Mouse (Mus musculus) hindbrain, postnatal 0 days (tissue): ENCODE measurements at regions not wholly inside any gene's neighbourhood (a gene's known extent, or its start where the extent isn't known, plus 50 kb on each side); places are given as distances from the start of the nearest gene placed in this dataset.

Experiments
- ATAC-seq: fragments of 200-750 bp; cut with Nextera tagmentation; 2 replicates; pipeline ENCODE4 v1.8.0; 2017; ENCODE audit warnings: mild to moderate bottlenecking, moderate TSS enrichment, moderate library complexity
- DNase-seq: peaks from one replicate; pipeline ENCODE4 v3.0.0-alpha.2; 2015; ENCODE audit warnings: low spot score
- H3K27ac ChIP-seq: fragments of 300-500 bp; sonication (generic); 2 replicates; pipeline ENCODE4 v1.5.1; 2014; ENCODE audit warnings: mild to moderate bottlenecking
- H3K27me3 ChIP-seq: fragments of 300-500 bp; sonication (generic); 2 replicates; pipeline ENCODE4 v1.6.1; 2014; ENCODE audit warnings: low read length, mixed read lengths; ENCODE audit not compliant: insufficient read depth
- H3K36me3 ChIP-seq: fragments of 300-500 bp; sonication (generic); 2 replicates; pipeline ENCODE4 v1.6.1; 2014; ENCODE audit warnings: low read length, mixed read lengths; ENCODE audit not compliant: insufficient read depth
- H3K4me1 ChIP-seq: fragments of 300-500 bp; sonication (generic); 2 replicates; pipeline ENCODE4 v1.6.1; 2014; ENCODE audit warnings: antibody characterized with exemption, low read length, mixed read lengths; ENCODE audit not compliant: insufficient read depth
- H3K4me2 ChIP-seq: fragments of 300-500 bp; sonication (generic); 2 replicates; pipeline ENCODE4 v1.6.1; 2014; ENCODE audit warnings: low read depth, mild to moderate bottlenecking, low read length, moderate library complexity, mixed read lengths
- H3K4me3 ChIP-seq: fragments of 300-500 bp; sonication (generic); 2 replicates; pipeline ENCODE4 v1.5.1; 2014; ENCODE audit warnings: low read length
- H3K9ac ChIP-seq: fragments of 300-500 bp; sonication (generic); replicated peaks from 2 replicates; pipeline ENCODE4 v1.6.1; 2014; ENCODE audit warnings: mild to moderate bottlenecking, low read length, moderate library complexity, mixed read lengths
- H3K9me3 ChIP-seq: fragments of 300-500 bp; sonication (generic); 2 replicates; pipeline ENCODE4 v1.6.1; 2016; ENCODE audit warnings: low read length, mixed read lengths
- CTCF ChIP-seq: IDR thresholded peaks from 2 replicates; pipeline ENCODE4 v1.5.1; 2016; ENCODE audit warnings: antibody characterized with exemption, control low read depth, low read depth
- WGBS: fragments of 180-500 bp; shearing (Covaris S2); extraction: QIAGEN DNeasy Blood & Tissue Kit; methylation state at CpG from one replicate; pipeline ENCODE4 v1.1.7; 2014; 5-methylcytosine and 5-hydroxymethylcytosine counted together

DNA sequence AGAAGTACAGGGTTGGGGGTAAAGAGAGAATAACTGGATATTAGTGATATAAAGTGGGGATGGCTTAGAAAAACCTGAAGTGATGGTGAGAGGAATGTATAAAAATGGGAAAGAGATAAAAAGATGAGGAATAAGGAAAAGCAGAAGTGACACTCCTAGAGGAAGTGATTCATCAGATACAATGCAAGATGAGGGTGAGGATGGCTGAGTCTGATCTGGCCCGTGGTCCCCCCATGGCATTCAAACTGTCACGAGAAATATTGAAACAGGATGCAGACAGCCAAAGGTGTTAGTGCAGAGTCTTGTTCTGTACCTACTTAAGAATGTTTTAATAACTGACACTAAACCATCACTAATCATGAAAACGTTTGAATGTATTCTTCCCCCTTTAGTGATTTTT is 56.2 kb upstream of the Kitl start:
- ATAC-seq: no peak
- Histone ChIP-seq H3K9me3 (no peaks in the 10 kb centered on the region), H3K4me1 (no peaks in the 10 kb centered on the region), H3K4me3 (no peak overlapping the region), H3K27ac (no peak overlapping the region), H3K36me3 (no peaks in the 10 kb centered on the region), H3K27me3 (no peaks in the 10 kb centered on the region), H3K4me2 (no peak overlapping the region), H3K9ac (no peak overlapping the region)
- no peak for TF ChIP-seq CTCF
- 89% methylated on average over 3 of the region's 3 CpGs for WGBS
- no peak for DNase-seq

DNA sequence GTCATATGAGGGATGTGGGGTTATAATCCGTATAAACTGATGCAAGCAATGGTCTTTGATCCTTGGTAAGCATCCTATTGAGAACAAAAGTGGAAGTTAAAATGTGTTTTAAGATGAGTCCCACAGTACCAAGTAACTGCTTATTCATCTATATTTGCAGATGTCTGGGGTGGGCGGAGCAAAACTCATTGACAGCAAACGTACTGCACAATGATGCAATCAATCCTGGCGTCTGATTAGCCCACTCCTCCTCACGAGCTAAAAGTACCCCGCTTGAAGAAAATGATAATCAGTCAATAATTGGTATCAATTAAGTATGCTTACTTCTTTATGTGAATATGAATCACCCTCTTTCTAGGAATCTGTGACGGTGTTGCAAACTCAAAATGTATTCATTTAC is 62.9 kb upstream of the Kitl start:
- TF ChIP-seq CTCF: no peak
- no peaks in the 10 kb centered on the region for H3K4me1 ChIP-seq
- H3K36me3 ChIP-seq: no peaks in the 10 kb centered on the region
- DNase-seq: no peak
- 76% methylated on average over 7 of the region's 7 CpGs for WGBS
- H3K27ac ChIP-seq: no peak overlapping the region
- H3K9me3 ChIP-seq: no peaks in the 10 kb centered on the region
- H3K9ac ChIP-seq: no peak overlapping the region
- ATAC-seq: no peak
- H3K4me3 ChIP-seq: no peak overlapping the region
- no peaks in the 10 kb centered on the region for H3K27me3 ChIP-seq
- no peak overlapping the region for H3K4me2 ChIP-seq

DNA sequence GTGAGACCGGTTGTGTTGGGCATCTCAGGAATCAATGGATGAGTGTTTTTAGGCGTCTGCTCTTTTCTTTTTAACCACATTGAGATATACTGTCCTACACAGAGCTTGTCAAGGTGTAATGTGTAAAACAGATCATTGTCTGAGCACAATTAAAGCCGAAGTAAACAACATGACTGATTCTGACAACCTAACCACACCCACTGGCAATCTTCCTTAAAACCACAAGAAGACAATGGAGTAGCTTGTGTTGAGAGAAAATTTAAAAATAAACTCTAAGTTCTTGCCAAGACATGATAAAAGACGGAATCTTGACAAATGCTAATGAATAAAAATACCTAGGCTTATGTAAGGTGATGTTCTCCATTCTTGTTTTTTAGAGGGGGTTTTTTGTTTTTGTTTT is 63.7 kb upstream of the Kitl start:
- ATAC-seq (no peak), DNase-seq (no peak)
- Histone ChIP-seq H3K4me1 (no peaks in the 10 kb centered on the region), H3K4me3 (no peak overlapping the region), H3K27ac (no peak overlapping the region), H3K36me3 (no peaks in the 10 kb centered on the region), H3K9ac (no peak overlapping the region), H3K9me3 (no peaks in the 10 kb centered on the region), H3K4me2 (no peak overlapping the region), H3K27me3 (no peaks in the 10 kb centered on the region)
- no peak for TF ChIP-seq CTCF
- WGBS: 78% methylated on average over 4 of the region's 4 CpGs

DNA sequence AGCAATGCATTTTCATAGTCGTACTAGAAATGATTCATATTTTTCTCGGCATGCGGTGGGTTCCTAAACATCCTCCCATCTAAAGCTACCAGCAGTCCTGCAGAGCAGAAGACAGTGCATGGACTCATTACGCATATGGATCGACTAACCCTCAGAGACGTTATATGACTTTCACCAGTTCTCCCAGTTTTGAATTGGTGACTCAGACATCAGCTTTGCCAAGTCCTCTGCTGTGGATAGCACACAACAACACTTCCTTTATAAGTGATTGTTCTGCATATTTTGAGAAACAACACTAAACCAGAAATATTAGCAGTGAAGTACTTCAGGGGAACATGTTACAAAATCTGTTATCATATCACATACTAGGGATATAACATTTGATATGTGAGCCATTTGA is 64.1 kb upstream of the Kitl start:
- Histone ChIP-seq H3K36me3 (no peaks in the 10 kb centered on the region), H3K4me3 (no peak overlapping the region), H3K4me2 (no peak overlapping the region), H3K4me1 (no peaks in the 10 kb centered on the region), H3K9ac (no peak overlapping the region), H3K27ac (no peak overlapping the region), H3K9me3 (no peaks in the 10 kb centered on the region), H3K27me3 (no peaks in the 10 kb centered on the region)
- no peak for DNase-seq
- WGBS: 81% methylated on average over 6 of the region's 6 CpGs
- TF ChIP-seq CTCF: no peak
- ATAC-seq: no peak

DNA sequence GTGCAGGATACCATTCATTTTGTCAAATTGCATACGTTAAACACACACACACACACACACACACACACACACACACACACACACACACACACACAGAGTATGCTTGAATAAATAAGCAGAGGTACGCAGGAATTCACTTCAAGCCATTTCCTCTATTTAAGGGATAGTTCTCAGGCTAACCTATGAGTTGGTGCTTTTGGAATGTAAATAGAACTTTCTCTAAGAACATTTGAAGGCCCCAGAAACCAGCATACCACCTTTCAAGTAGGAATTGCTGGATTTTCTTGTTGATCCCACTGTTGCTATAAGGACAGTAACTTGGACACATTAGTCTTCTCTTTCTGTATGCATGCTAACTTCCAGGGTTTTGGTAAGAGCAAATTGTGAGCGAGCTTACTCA is 66.7 kb upstream of the Kitl start:
- Histone ChIP-seq H3K9me3 (no peaks in the 10 kb centered on the region), H3K9ac (no peak overlapping the region), H3K4me3 (no peak overlapping the region), H3K4me1 (no peaks in the 10 kb centered on the region), H3K27ac (no peak overlapping the region), H3K27me3 (no peaks in the 10 kb centered on the region), H3K4me2 (no peak overlapping the region), H3K36me3 (no peaks in the 10 kb centered on the region)
- 81% methylated on average over 3 of the region's 3 CpGs for WGBS
- ATAC-seq (no peak), DNase-seq (no peak)
- no peak for TF ChIP-seq CTCF

DNA sequence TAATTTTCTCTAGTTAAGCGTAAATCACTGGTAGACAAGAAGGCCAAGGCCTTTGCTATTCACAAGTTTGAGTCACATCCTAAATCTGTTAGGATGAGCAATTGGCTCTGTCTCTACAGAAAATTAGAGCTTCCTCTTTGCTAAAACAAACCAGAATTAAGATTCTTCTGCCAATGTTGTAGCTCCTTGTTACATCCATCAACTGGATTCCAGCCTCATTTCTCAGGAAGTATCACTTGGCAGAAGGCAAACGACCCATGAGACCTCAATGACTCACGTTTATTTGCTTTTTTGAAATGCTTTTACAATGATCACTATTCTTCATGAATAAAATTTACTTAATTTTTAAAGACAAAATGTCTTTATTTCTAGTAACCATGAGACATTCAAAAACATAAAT is 70.0 kb upstream of the Kitl start:
- Histone ChIP-seq H3K27me3 (no peaks in the 10 kb centered on the region), H3K36me3 (no peaks in the 10 kb centered on the region), H3K9me3 (no peaks in the 10 kb centered on the region), H3K27ac (no peak overlapping the region), H3K4me2 (no peak overlapping the region), H3K4me3 (no peak overlapping the region), H3K4me1 (no peaks in the 10 kb centered on the region), H3K9ac (no peak overlapping the region)
- DNase-seq: no peak
- no peak for ATAC-seq
- TF ChIP-seq CTCF: no peak
- WGBS: 84% methylated on average over 3 of the region's 3 CpGs

DNA sequence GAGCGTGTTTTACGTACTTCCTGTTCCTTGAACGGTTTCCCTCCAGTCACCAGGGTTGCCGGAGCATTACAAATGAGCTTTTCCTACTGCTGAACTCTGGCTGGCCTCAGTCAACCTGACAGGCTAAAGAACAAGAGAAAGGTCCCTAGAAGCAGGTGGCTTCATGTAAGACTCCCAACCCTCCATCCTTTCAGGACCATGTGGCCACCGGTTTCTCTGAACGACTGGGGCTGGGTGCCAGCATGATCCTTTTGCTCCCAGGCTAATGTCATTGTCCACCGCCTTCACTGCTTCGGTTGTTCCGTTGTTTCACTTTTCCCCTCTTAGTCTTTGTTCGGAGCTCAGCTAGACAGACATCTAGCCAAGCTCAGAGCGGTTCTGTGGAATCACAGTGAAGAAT is 73.8 kb upstream of the Kitl start:
- Histone ChIP-seq H3K9me3 (no peaks in the 10 kb centered on the region), H3K9ac (no peak overlapping the region), H3K27ac (no peak overlapping the region), H3K4me2 (peak overlapping the region; percentile 35), H3K36me3 (no peaks in the 10 kb centered on the region), H3K27me3 (no peaks in the 10 kb centered on the region), H3K4me1 (no peaks in the 10 kb centered on the region), H3K4me3 (no peak overlapping the region)
- no peak for TF ChIP-seq CTCF
- ATAC-seq: peak; percentile 49; the same call in 1 of the 2 replicates
- DNase-seq: peak; percentile 6
- 20% methylated on average over 11 of the region's 11 CpGs for WGBS

DNA sequence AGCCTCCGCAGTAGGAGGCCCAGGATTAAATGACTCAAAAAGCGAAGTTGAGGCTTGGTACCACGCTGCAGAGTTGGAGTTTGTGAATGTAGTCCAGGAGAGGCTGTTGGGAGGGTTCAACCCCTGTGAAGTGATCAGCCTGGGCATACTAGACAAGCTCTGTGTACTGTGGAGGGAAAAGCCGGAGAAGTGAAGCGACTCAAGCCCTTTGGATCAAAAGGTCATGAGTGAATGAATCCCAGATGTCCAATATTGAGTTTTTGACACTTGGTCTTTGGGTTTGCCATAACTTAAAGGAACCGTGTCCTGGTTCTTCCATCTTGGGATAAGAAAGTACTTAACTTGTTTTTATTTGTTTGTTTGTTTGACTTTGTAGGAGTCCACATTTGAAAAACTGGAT is 76.5 kb upstream of the Kitl start:
- H3K27ac ChIP-seq: no peak overlapping the region
- no peaks in the 10 kb centered on the region for H3K4me1 ChIP-seq
- H3K27me3 ChIP-seq: no peaks in the 10 kb centered on the region
- DNase-seq: no peak
- H3K9me3 ChIP-seq: no peaks in the 10 kb centered on the region
- no peak overlapping the region for H3K4me3 ChIP-seq
- no peak for TF ChIP-seq CTCF
- H3K36me3 ChIP-seq: no peaks in the 10 kb centered on the region
- no peak overlapping the region for H3K9ac ChIP-seq
- no peak for ATAC-seq
- WGBS: 86% methylated on average over 6 of the region's 6 CpGs
- no peak overlapping the region for H3K4me2 ChIP-seq
